Mouse (Mus musculus) MEL (cell line): Measurements from ENCODE around the gene Vegfb. TPM values are rescaled to one million over a fixed set of nuclear protein-coding genes. Genes with fewer than 3 reads are reported as not detected.

Experiments used
- DNase-seq: peaks from one replicate; pipeline ENCODE4 v3.0.0; 2011; ENCODE audit warnings: low read depth, low spot score
- H3K27ac ChIP-seq: 2 replicates; pipeline ENCODE4 v1.5.1; 2012; ENCODE audit warnings: low read depth, mild to moderate bottlenecking, control low read depth, low read length, moderate library complexity; ENCODE audit not compliant: control insufficient read depth
- H3K27me3 ChIP-seq, 2 experiments: fragments of 150-350 bp in 1 of 2; sonication (generic) in 1 of 2; 2 replicates each; pipeline ENCODE4 v1.6.1; 2012; ENCODE audit warnings: low read length in 2 of 2, mild to moderate bottlenecking in 2 of 2, improper control_type of control experiment in 1 of 2, moderate library complexity in 1 of 2; ENCODE audit not compliant: insufficient read depth in 2 of 2, control insufficient read depth in 1 of 2
- H3K36me3 ChIP-seq, 2 experiments: 2 replicates each; pipeline ENCODE4 v1.6.1; 2012 to 2014; ENCODE audit warnings: low read length in 2 of 2, improper control_type of control experiment in 1 of 2, inconsistent platforms in 1 of 2, mild to moderate bottlenecking in 1 of 2; ENCODE audit not compliant: insufficient read depth in 2 of 2, control insufficient read depth in 1 of 2
- H3K4me1 ChIP-seq, 2 experiments: fragments of 150-350 bp in 1 of 2; sonication (generic) in 1 of 2; 2 replicates each; pipeline ENCODE4 v1.6.1; 2012; ENCODE audit warnings: low read length in 2 of 2, improper control_type of control experiment in 1 of 2, mild to moderate bottlenecking in 1 of 2; ENCODE audit not compliant: insufficient read depth in 2 of 2, control insufficient read depth in 1 of 2
- H3K4me3 ChIP-seq, 2 experiments: fragments of 150-350 bp in 1 of 2; sonication (generic) in 1 of 2; 2 replicates each; pipeline ENCODE4 v1.5.1; 2012; ENCODE audit warnings: low read depth in 2 of 2, low read length in 2 of 2, mild to moderate bottlenecking in 2 of 2, moderate library complexity in 2 of 2, control low read depth in 1 of 2, improper control_type of control experiment in 1 of 2; ENCODE audit not compliant: control insufficient read depth in 1 of 2, insufficient read depth in 1 of 2
- H3K79me2 ChIP-seq: 2 replicates; pipeline ENCODE4 v1.6.1; 2012; ENCODE audit warnings: mild to moderate bottlenecking, low read length, moderate library complexity; ENCODE audit not compliant: control insufficient read depth, poor library complexity, insufficient read depth
- H3K9ac ChIP-seq: 2 replicates; pipeline ENCODE4 v1.6.1; 2012; ENCODE audit warnings: low read depth, mild to moderate bottlenecking, control low read depth, low read length, moderate library complexity; ENCODE audit not compliant: control insufficient read depth, poor library complexity, severe bottlenecking
- H3K9me3 ChIP-seq: fragments of 150-350 bp; sonication (generic); replicated peaks from 2 replicates; pipeline ENCODE4 v1.6.1; 2012; ENCODE audit warnings: mild to moderate bottlenecking, low read length, improper control_type of control experiment, moderate library complexity; ENCODE audit not compliant: insufficient read depth
- BHLHE40 ChIP-seq: IDR thresholded peaks from 2 replicates; pipeline ENCODE4 v1.6.1; 2012; ENCODE audit warnings: low read depth, mild to moderate bottlenecking, inconsistent platforms, low read length, improper control_type of control experiment, borderline replicate concordance
- CHD1 ChIP-seq: IDR thresholded peaks from 2 replicates; pipeline ENCODE4 v1.6.1; 2012; ENCODE audit warnings: low read depth, mild to moderate bottlenecking, inconsistent platforms, low read length, improper control_type of control experiment
- CHD2 ChIP-seq: IDR thresholded peaks from 2 replicates; pipeline ENCODE4 v1.6.1; 2011; ENCODE audit warnings: low read length, improper control_type of control experiment
- CTCF ChIP-seq, 3 experiments: IDR thresholded peaks in 2 of 3; conservative IDR thresholded peaks in 1 of 3; 2 replicates each; pipeline ENCODE4 v1.5.1; 2011 to 2012; ENCODE audit warnings: low read length in 3 of 3, low read depth in 2 of 3, mild to moderate bottlenecking in 2 of 3, improper control_type of control experiment in 1 of 3, inconsistent platforms in 1 of 3, mixed read lengths in 1 of 3, moderate library complexity in 1 of 3; ENCODE audit not compliant: control insufficient read depth in 1 of 3, insufficient read depth in 1 of 3, poor library complexity in 1 of 3, severe bottlenecking in 1 of 3
- E2F4 ChIP-seq: IDR thresholded peaks from 2 replicates; pipeline ENCODE4 v1.6.1; 2011; ENCODE audit warnings: low read depth, low read length, improper control_type of control experiment, borderline replicate concordance
- ELF1 ChIP-seq: IDR thresholded peaks from 2 replicates; pipeline ENCODE4 v1.6.1; 2014; ENCODE audit warnings: low read depth, mild to moderate bottlenecking, inconsistent platforms, low read length, improper control_type of control experiment, moderate library complexity
- EP300 ChIP-seq, 2 experiments: IDR thresholded peaks; 2 replicates each; pipeline ENCODE4 v1.6.1; 2011; ENCODE audit warnings: improper control_type of control experiment in 2 of 2, low read length in 2 of 2, low read depth in 1 of 2, mild to moderate bottlenecking in 1 of 2
- ETS1 ChIP-seq: IDR thresholded peaks from 2 replicates; pipeline ENCODE4 v1.6.1; 2012; ENCODE audit warnings: low read depth, mild to moderate bottlenecking, inconsistent platforms, low read length, improper control_type of control experiment, moderate library complexity
- GABPA ChIP-seq: IDR thresholded peaks from 2 replicates; pipeline ENCODE4 v1.6.1; 2012; ENCODE audit warnings: low read depth, mild to moderate bottlenecking, inconsistent platforms, low read length, improper control_type of control experiment, moderate library complexity
- GATA1 ChIP-seq: IDR thresholded peaks from 2 replicates; pipeline ENCODE4 v1.6.1; 2011; ENCODE audit warnings: low read depth, low read length, improper control_type of control experiment
- HCFC1 ChIP-seq: IDR thresholded peaks from 2 replicates; pipeline ENCODE4 v1.6.1; 2012; ENCODE audit warnings: low read depth, mild to moderate bottlenecking, inconsistent platforms, low read length, improper control_type of control experiment, moderate library complexity
- JUND ChIP-seq: IDR thresholded peaks from 2 replicates; pipeline ENCODE4 v1.6.1; 2011; ENCODE audit warnings: low read depth, mild to moderate bottlenecking, improper control_type of control experiment, low read length
- KAT2A ChIP-seq: conservative IDR thresholded peaks from 2 replicates; pipeline ENCODE4 v1.6.1; 2012; ENCODE audit warnings: low read depth, low read length, improper control_type of control experiment, inconsistent platforms
- MAX ChIP-seq: IDR thresholded peaks from 2 replicates; pipeline ENCODE4 v1.6.1; 2011; ENCODE audit warnings: low read length, improper control_type of control experiment
- MAZ ChIP-seq: IDR thresholded peaks from 2 replicates; pipeline ENCODE4 v1.6.1; 2012; ENCODE audit warnings: low read depth, mild to moderate bottlenecking, inconsistent platforms, low read length, improper control_type of control experiment
- MEF2A ChIP-seq: IDR thresholded peaks from 2 replicates; pipeline ENCODE4 v1.6.1; 2014; ENCODE audit warnings: low read depth, mild to moderate bottlenecking, inconsistent platforms, low read length, improper control_type of control experiment; ENCODE audit not compliant: poor library complexity, insufficient replicate concordance, severe bottlenecking; ENCODE audit errors: extremely low read depth
- MXI1 ChIP-seq: IDR thresholded peaks from 2 replicates; pipeline ENCODE4 v1.6.1; 2011; ENCODE audit warnings: mild to moderate bottlenecking, low read depth, low read length, improper control_type of control experiment
- MYB ChIP-seq: IDR thresholded peaks from 2 replicates; pipeline ENCODE4 v1.6.1; 2011; ENCODE audit warnings: mild to moderate bottlenecking, low read depth, low read length, improper control_type of control experiment
- MYC ChIP-seq: IDR thresholded peaks from 2 replicates; pipeline ENCODE4 v1.6.1; 2011; ENCODE audit warnings: low read depth, mild to moderate bottlenecking, low read length, improper control_type of control experiment, moderate library complexity
- NELFE ChIP-seq: IDR thresholded peaks from 2 replicates; pipeline ENCODE4 v1.6.1; 2011; ENCODE audit warnings: low read depth, low read length, improper control_type of control experiment
- POLR2A ChIP-seq, 2 experiments: IDR thresholded peaks; 2 replicates each; pipeline ENCODE4 v1.6.1; 2011 to 2012; ENCODE audit warnings: low read length in 2 of 2, mild to moderate bottlenecking in 2 of 2, control low read depth in 1 of 2, improper control_type of control experiment in 1 of 2, low read depth in 1 of 2, moderate library complexity in 1 of 2; ENCODE audit not compliant: control insufficient read depth in 1 of 2, insufficient read depth in 1 of 2, poor library complexity in 1 of 2
- POLR2AphosphoS5 ChIP-seq: IDR thresholded peaks from 2 replicates; pipeline ENCODE4 v1.6.1; 2012; ENCODE audit warnings: low read depth, borderline replicate concordance, mild to moderate bottlenecking, inconsistent platforms, low read length, moderate library complexity, mixed read lengths
- RAD21 ChIP-seq: IDR thresholded peaks from 2 replicates; pipeline ENCODE4 v1.6.1; 2011; ENCODE audit warnings: mild to moderate bottlenecking, low read depth, low read length, improper control_type of control experiment
- RCOR1 ChIP-seq: IDR thresholded peaks from 2 replicates; pipeline ENCODE4 v1.6.1; 2012; ENCODE audit warnings: low read depth, mild to moderate bottlenecking, inconsistent platforms, low read length, improper control_type of control experiment
- SIN3A ChIP-seq: IDR thresholded peaks from 2 replicates; pipeline ENCODE4 v1.6.1; 2012; ENCODE audit warnings: low read length, improper control_type of control experiment, inconsistent platforms
- TAL1 ChIP-seq: IDR thresholded peaks from 2 replicates; pipeline ENCODE4 v1.6.1; 2012; ENCODE audit warnings: mild to moderate bottlenecking, inconsistent platforms, low read length, moderate library complexity, mixed read lengths
- TBP ChIP-seq: IDR thresholded peaks from 2 replicates; pipeline ENCODE4 v1.8.0; 2011; ENCODE audit warnings: low read depth, low read length, improper control_type of control experiment
- TCF12 ChIP-seq: IDR thresholded peaks from 2 replicates; pipeline ENCODE4 v1.6.1; 2014; ENCODE audit warnings: low read depth, mild to moderate bottlenecking, inconsistent platforms, low read length, improper control_type of control experiment, moderate library complexity
- UBTF ChIP-seq: IDR thresholded peaks from 2 replicates; pipeline ENCODE4 v1.6.1; 2012; ENCODE audit warnings: low read depth, mild to moderate bottlenecking, inconsistent platforms, low read length, improper control_type of control experiment, moderate library complexity, borderline replicate concordance; ENCODE audit not compliant: insufficient read depth
- USF1 ChIP-seq: IDR thresholded peaks from 2 replicates; pipeline ENCODE4 v1.6.1; 2014; ENCODE audit warnings: low read depth, mild to moderate bottlenecking, inconsistent platforms, low read length, improper control_type of control experiment, moderate library complexity
- USF2 ChIP-seq, 2 experiments: IDR thresholded peaks; 2 replicates each; pipeline ENCODE4 v1.6.1; 2011 to 2012; ENCODE audit warnings: improper control_type of control experiment in 2 of 2, low read length in 2 of 2, borderline replicate concordance in 1 of 2, inconsistent platforms in 1 of 2, low read depth in 1 of 2, mild to moderate bottlenecking in 1 of 2; ENCODE audit not compliant: insufficient read depth in 1 of 2
- ZC3H11A ChIP-seq: IDR thresholded peaks from 2 replicates; pipeline ENCODE4 v1.6.1; 2012; ENCODE audit warnings: low read depth, mild to moderate bottlenecking, inconsistent platforms, low read length, improper control_type of control experiment
- ZKSCAN1 ChIP-seq: IDR thresholded peaks from 2 replicates; pipeline ENCODE4 v1.6.1; 2012; ENCODE audit warnings: low read depth, mild to moderate bottlenecking, inconsistent platforms, low read length, improper control_type of control experiment, moderate library complexity
- ZMIZ1 ChIP-seq: IDR thresholded peaks from 2 replicates; pipeline ENCODE4 v1.6.1; 2012; ENCODE audit warnings: low read depth, mild to moderate bottlenecking, inconsistent platforms, low read length, improper control_type of control experiment, moderate library complexity
- ZNF384 ChIP-seq: IDR thresholded peaks from 2 replicates; pipeline ENCODE4 v1.6.1; 2012; ENCODE audit warnings: low read depth, mild to moderate bottlenecking, inconsistent platforms, low read length, improper control_type of control experiment
- polyA plus RNA-seq, 2 experiments: library from polyadenylated mRNA; stranded (reverse) in 1 of 2; unstranded in 1 of 2; fragments of >175 nt in 1 of 2; fragments of >200 nt in 1 of 2; gene quantifications; 2 replicates each; pipeline versions ENCODE4 v1.2.1 to v1.2.4; 2012; ENCODE audit warnings: low replicate concordance in 2 of 2, low read depth in 1 of 2; ENCODE audit not compliant: insufficient read length in 2 of 2, insufficient read depth in 1 of 2, missing spikeins in 1 of 2
- total RNA-seq: library from RNA; depleted of rRNA; stranded (reverse); fragments of 300-350 nt; gene quantifications from 2 replicates; pipeline ENCODE4 v1.2.3, GENCODE M21; 2012

Gene Vegfb
- total and polyA plus RNA-seq, 3 experiments: 11.2 to 67.6 TPM; not detected in 1

DNA sequence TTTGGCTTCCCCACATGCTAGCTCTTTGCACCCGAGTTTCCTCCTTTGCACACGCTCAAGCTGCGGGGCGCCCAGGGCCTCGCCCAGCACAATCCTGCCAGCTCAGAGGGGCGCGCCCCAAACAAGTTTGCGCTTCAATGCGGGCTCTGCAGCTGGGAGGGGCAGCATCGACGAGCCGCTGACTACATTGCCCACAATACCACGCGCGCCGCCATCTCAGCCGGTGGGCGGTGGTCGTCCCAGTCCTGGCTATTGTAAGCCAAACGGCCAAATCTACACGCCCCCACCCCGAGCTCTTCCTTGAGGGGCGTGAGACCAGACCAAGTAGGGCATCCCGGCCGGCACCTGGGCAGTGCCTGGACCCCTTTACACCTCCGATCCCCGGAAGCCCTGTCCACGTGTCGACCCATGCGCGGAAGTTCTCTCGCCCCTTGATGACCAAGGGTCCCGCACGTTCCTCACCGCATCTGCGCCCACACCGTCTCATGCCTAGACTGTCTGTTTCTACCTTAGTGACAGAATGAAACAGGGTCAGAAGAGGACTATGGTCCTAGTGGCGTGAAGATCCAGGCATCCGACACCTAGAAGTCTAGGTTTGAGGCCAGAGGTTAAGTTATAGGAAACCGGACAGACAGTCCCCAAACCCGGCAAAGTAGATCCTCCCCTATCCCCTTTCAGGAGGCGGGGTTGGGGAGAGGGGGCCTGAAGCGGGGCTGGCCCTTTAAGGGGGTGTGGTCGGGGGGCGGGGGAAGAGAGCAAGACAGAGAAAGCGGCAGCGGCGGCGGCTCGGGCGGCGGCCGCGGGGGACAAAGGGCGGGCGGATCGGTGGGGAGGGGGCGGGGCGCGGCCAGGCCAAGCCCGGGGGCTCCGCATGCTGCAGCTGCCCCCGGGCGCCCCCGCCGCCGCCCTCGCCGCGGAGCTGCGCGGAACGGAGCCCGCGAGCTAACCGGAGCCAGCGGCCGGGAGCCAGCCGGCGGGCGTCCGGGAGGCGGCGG is 12.9 kb downstream of the Vegfb start, which contains the start of gene Ppp1r14b:
TSS of gene Ppp1r14b (plus strand) at position 758 of the 995 bp plus-strand sequence.
- Histone ChIP-seq H3K27ac (peak within 1 kb of the TSS; percentile 94), H3K36me3 (peaks cover 0 to 30% of the 10 kb centered on the region in 2 experiments; a peak in 2 of 4 replicates), H3K9me3 (no peaks in the 10 kb centered on the region), H3K4me1 (peaks cover 2 to 47% of the 10 kb centered on the region in 2 experiments), H3K9ac (peak within 1 kb of the TSS; percentile 87), H3K27me3 (no peaks in the 10 kb centered on the region), H3K4me3 (peak within 1 kb of the TSS; percentile 76 to 92), H3K79me2 (peaks cover 33% of the 10 kb centered on the region)
- DNase-seq: peak; percentile 96
- no peak for TF ChIP-seq CTCF (IDR thresholded peaks at IDR 0.05 in 2 of 3, conservative IDR thresholded peaks at IDR 0.05 in 1 of 3; ENCODE audit: control insufficient read depth in 1 of 3, insufficient read depth in 1 of 3, low read depth in 2 of 3, low read length in 3 of 3, poor library complexity in 1 of 3, severe bottlenecking in 1 of 3)
- no peak for TF ChIP-seq TAL1
- no peak for TF ChIP-seq E2F4
- peak; percentile 92 for TF ChIP-seq MAX
- TF ChIP-seq TBP: no peak
- no peak for TF ChIP-seq RCOR1
- no peak for TF ChIP-seq MYB
- TF ChIP-seq EP300 (IDR thresholded peaks at IDR 0.05; ENCODE audit: low read depth in 1 of 2, low read length in 2 of 2): no peak
- TF ChIP-seq BHLHE40: no peak
- peak; percentile 93 for TF ChIP-seq HCFC1
- peak; percentile 54 for TF ChIP-seq NELFE
- no peak for TF ChIP-seq MEF2A
- no peak for TF ChIP-seq ZC3H11A
- peak; percentile 95 for TF ChIP-seq MYC
- no peak for TF ChIP-seq GABPA
- TF ChIP-seq USF1: peak; percentile 86
- TF ChIP-seq JUND: no peak
- TF ChIP-seq ZKSCAN1: no peak
- no peak for TF ChIP-seq POLR2AphosphoS5
- no peak for TF ChIP-seq ZMIZ1
- TF ChIP-seq MXI1: peak; percentile 92
- 0 out of 2 replicates have a peak, but pooled peaks have one; percentile 12 for TF ChIP-seq TCF12
- no peak for TF ChIP-seq RAD21
- TF ChIP-seq ZNF384: no peak
- TF ChIP-seq GATA1: no peak
- TF ChIP-seq SIN3A: peak; percentile 95
- peak; percentile 45; the same call in 1 of the 2 replicates for TF ChIP-seq ETS1
- TF ChIP-seq KAT2A: no peak; the same call in 1 of the 2 replicates
- TF ChIP-seq POLR2A (IDR thresholded peaks at IDR 0.05; ENCODE audit: control insufficient read depth in 1 of 2, insufficient read depth in 1 of 2, low read depth in 1 of 2, low read length in 2 of 2, poor library complexity in 1 of 2): peak in 1 of 2 experiments; percentile 66; a peak in 2 of 4 replicates
- TF ChIP-seq CHD1: no peak; the same call in 1 of the 2 replicates
- no peak for TF ChIP-seq CHD2
- TF ChIP-seq MAZ: peak; percentile 80; the same call in 1 of the 2 replicates
- no peak for TF ChIP-seq USF2 (IDR thresholded peaks at IDR 0.05; ENCODE audit: borderline replicate concordance in 1 of 2, insufficient read depth in 1 of 2, low read depth in 1 of 2, low read length in 2 of 2)
- no peak for TF ChIP-seq UBTF
- peak; percentile 60 for TF ChIP-seq ELF1
